Mouse (Mus musculus) Patski (cell line): ENCODE measurements around the gene Dnajb9. TPM values are rescaled to one million over a fixed set of nuclear protein-coding genes. Genes with fewer than 3 reads are reported as not detected.
A peak's percentile ranks its signal among the peaks of the same experiment; 100 is the strongest.
"Not testable (repeated sequence)": the region's sequence is repeated elsewhere in the genome, so short reads cannot be mapped to it uniquely, and the experiment has no call there.

ENCODE experiments used
- ATAC-seq: fragments of 100-300 bp; one replicate; pipeline ENCODE4 v1.8.0; 2021
- CTCF ChIA-PET: fragments of 350-600 bp; sonication (Branson Sonifier 250); formaldehyde crosslinking; loops from one replicate; lab custom pipeline; 2022; ENCODE audit warnings: inconsistent platforms; lab: Charles Lee
- POLR2A ChIA-PET: fragments of 350-600 bp; sonication (Branson Sonifier 250); formaldehyde crosslinking; loops from one replicate; lab custom pipeline; 2022; ENCODE audit warnings: antibody characterized with exemption, inconsistent platforms; lab: Charles Lee
- DNase-seq: peaks from one replicate; pipeline ENCODE4 v3.0.0-alpha.2; 2011; ENCODE audit warnings: low read depth, low spot score
- H3K27me3 ChIP-seq: fragments of 371-371 bp; one replicate; pipeline ENCODE4 v1.5.1; 2021
- CTCF ChIP-seq: fragments of 100-300 bp; IDR thresholded peaks from one replicate; pipeline ENCODE4 v1.5.1; 2021
- in situ Hi-C: fragments of 300-500 bp; cut with MboI; formaldehyde crosslinking; loops from 3 replicates; pipeline ENCODE4 v1.11.1; 2018; ENCODE audit warnings: low pct_unique_long_range_greater_than_20kb, mixed read lengths
- polyA plus RNA-seq: library from polyadenylated mRNA; unstranded; gene quantifications from one replicate; pipeline ENCODE4 v1.2.3, GENCODE M21; 2021

Gene Dnajb9
- 26.7 TPM for polyA plus RNA-seq

- ChIA-PET CTCF (interaction anchor here (1.3 kb wide), 1 partner anchor 44 kb away, joined by 4 read pairs; no protein-coding TSS in a partner anchor), POLR2A (interaction anchor here (1.4 kb wide), 1 partner anchor 59 kb away, joined by 5 read pairs; no protein-coding TSS in a partner anchor)
- peak; percentile 91 for TF ChIP-seq CTCF
- peaks cover 19% of the 10 kb centered on the region for H3K27me3 ChIP-seq
- ATAC-seq = peak; percentile 99
- DNase-seq = peak; percentile 95
- in situ Hi-C loops = loop anchor here (5.0 kb wide), 1 partner anchor 62 kb away; no protein-coding TSS in a partner anchor
Observed at GRCm38 (mm10) chr12:44209824-44210752, at the start of gene Dnajb9. TSS of gene Dnajb9 (minus strand) at chr12:44210326.

- no peak for TF ChIP-seq CTCF
- CTCF ChIA-PET = no interaction called here
- peaks cover 16% of the 10 kb centered on the region for H3K27me3 ChIP-seq
- in situ Hi-C loops = no loop called here
- POLR2A ChIA-PET = no interaction called here
- ATAC-seq (no peak), DNase-seq (no peak)
Observed at GRCm38 (mm10) chr12:44248309-44248977, 38.3 kb upstream of the Dnajb9 start.

DNA sequence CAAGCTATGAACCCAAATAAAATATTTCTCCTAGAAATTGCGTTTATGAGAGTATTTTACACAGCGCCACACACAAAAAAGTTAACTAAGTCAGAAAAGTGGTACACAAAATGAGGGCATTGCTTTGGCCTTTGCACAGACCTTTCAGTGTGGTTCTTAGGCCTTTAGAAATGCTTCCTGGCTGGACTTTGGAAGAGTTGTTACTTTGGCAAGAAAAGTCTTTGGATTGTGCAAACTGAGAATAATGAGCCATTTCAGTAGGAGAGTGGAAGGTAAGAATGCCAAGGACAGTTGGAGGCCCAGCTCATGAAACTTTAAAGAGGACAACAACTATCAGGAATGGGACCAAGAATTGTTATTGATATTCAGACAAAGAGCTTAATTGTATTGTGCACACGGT, 35.6 kb upstream of the Dnajb9 start:
- DNase-seq (no peak), ATAC-seq (no peak)
- POLR2A ChIA-PET = no interaction called here
- CTCF ChIA-PET = no interaction called here
- no peak for TF ChIP-seq CTCF
- H3K27me3 ChIP-seq = peaks cover 15% of the 10 kb centered on the region
- in situ Hi-C loops = no loop called here

GRCm38 (mm10) chr12:44242407-44242806, 32.3 kb upstream of the Dnajb9 start:
- no peak for TF ChIP-seq CTCF
- ChIA-PET CTCF (no interaction called here), POLR2A (no interaction called here)
- no peak for DNase-seq
- in situ Hi-C loops = no loop called here
- no peak for ATAC-seq
- peaks cover 19% of the 10 kb centered on the region for H3K27me3 ChIP-seq

GRCm38 (mm10) chr12:44241090-44241489, 31.0 kb upstream of the Dnajb9 start:
- POLR2A ChIA-PET = interaction anchor here (0.7 kb wide), 1 partner anchor 12 kb away, joined by 4 read pairs; no protein-coding TSS in a partner anchor
- DNase-seq (peak; percentile 35), ATAC-seq (peak; percentile 57)
- in situ Hi-C loops = no loop called here
- CTCF ChIA-PET = no interaction called here
- no peak for TF ChIP-seq CTCF
- peaks cover 19% of the 10 kb centered on the region for H3K27me3 ChIP-seq

DNA sequence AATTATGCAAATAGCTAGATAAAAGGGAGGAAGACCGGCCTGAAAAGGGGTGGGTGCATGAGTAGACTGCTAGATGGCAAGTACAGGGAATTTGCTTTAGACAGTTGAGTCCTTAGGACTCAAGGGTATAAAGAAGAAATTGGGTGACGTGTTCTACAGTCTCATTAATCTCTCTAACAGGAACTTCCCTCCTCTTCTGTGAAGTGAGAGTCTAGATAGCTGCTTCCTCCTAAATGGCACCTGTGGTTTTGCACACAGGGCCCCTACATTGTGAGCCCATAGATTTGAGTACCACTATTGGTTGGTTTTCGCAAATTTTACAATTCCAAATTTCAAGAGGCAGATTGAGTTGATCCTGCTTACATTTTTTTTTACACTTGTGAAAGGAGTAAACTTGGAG, 14.5 kb upstream of the Dnajb9 start:
- DNase-seq (no peak), ATAC-seq (no peak)
- ChIA-PET POLR2A (no interaction called here), CTCF (no interaction called here)
- no peak for TF ChIP-seq CTCF
- in situ Hi-C loops = no loop called here
- peaks cover 17% of the 10 kb centered on the region for H3K27me3 ChIP-seq

DNA sequence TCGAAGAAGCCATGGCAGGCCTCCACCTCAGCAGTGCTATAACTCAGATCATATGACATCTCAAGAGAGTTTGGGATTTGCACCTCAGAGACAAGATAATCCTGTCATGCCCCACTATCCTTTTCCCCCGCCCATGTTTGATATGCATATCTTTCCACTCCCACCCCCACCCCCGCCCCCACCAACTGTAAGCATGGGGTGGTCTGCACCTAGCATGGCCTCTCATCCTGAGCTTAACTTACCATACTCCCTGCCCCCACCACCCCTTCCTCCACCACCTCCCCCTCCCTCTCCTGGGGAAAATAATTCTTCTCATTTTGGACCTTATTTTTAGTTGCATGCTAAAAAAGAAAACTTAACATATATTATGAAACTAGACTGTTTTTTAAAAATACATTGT, 12.9 kb upstream of the Dnajb9 start:
- ChIA-PET CTCF (no interaction called here), POLR2A (no interaction called here)
- ATAC-seq = no peak
- DNase-seq = no peak
- no peak for TF ChIP-seq CTCF
- peaks cover 18% of the 10 kb centered on the region for H3K27me3 ChIP-seq
- in situ Hi-C loops = no loop called here

DNA sequence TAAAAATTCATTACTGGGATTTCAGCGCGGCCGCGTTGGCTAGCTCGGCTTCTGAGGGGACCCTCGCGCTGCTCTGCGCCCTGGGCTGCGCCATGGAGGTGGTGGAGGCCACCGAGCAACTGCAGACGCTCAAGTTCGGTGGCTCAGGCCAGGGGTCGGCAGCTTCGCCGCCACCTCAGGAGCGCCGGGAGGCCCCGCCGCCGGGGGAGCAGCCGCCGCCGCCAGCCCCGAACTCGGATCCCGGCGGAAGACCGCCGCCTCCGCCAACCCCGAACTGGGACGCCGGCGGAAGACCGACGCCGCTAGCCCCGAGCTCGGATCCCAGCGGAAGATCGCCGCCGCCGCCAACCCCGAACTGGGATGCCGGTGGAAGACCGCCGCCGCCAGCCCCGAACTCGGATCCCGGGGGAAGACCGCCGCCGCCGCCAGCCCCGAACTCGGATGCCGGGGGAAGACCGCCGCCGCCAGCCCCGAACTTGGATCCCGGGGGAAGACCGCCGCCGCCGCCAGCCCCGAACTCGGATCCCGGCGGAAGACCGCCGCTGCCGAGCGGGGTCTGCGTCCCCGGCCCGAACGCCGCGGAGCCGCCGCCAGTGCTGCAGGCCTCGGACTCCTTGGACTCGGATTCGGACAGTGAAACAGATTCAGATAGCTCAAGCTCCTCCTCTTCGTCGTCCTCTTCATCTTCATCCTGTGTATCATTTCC, 11.7 kb upstream of the Dnajb9 start:
- no peak for TF ChIP-seq CTCF
- ChIA-PET POLR2A (no interaction called here), CTCF (no interaction called here)
- ATAC-seq (no peak), DNase-seq (no peak)
- H3K27me3 ChIP-seq = peaks cover 25% of the 10 kb centered on the region
- in situ Hi-C loops = no loop called here

GRCm38 (mm10) chr12:44221070-44221469, 10.9 kb upstream of the Dnajb9 start, which contains the start of gene Pnpla8:
TSS of gene Pnpla8 (plus strand) at chr12:44221370.
- CTCF ChIA-PET, ATAC-seq, POLR2A ChIA-PET, in situ Hi-C loops, DNase-seq: not testable (repeated sequence)
- H3K27me3 ChIP-seq = peaks cover 27% of the 10 kb centered on the region

- in situ Hi-C loops = no loop called here
- CTCF ChIA-PET = no interaction called here
- no peak for DNase-seq
- H3K27me3 ChIP-seq = peaks cover 32% of the 10 kb centered on the region
- no peak for ATAC-seq
- TF ChIP-seq CTCF = no peak
- POLR2A ChIA-PET = no interaction called here
Observed at GRCm38 (mm10) chr12:44211555-44211954, 1.4 kb upstream of the Dnajb9 start.
